Mouse (Mus musculus) hindbrain, embryonic 16.5 days (tissue): Measurements from ENCODE around the gene Aurkb. TPM values are rescaled to one million over a fixed set of nuclear protein-coding genes. Genes with fewer than 3 reads are reported as not detected.

Experiments used
- ATAC-seq: fragments of 200-750 bp; cut with Nextera tagmentation; 2 replicates; pipeline ENCODE4 v1.8.0; 2017; ENCODE audit warnings: moderate TSS enrichment, moderate library complexity
- H3K27ac ChIP-seq: fragments of 300-500 bp; sonication (generic); 2 replicates; pipeline ENCODE4 v1.5.1; 2014; ENCODE audit warnings: low read depth, mild to moderate bottlenecking, control low read depth, low read length, moderate library complexity
- H3K27me3 ChIP-seq: fragments of 300-500 bp; sonication (generic); replicated peaks from 2 replicates; pipeline ENCODE4 v1.6.1; 2014; ENCODE audit warnings: low read length; ENCODE audit not compliant: control insufficient read depth, insufficient read depth
- H3K36me3 ChIP-seq: fragments of 300-500 bp; sonication (generic); 2 replicates; pipeline ENCODE4 v1.6.1; 2014; ENCODE audit warnings: mild to moderate bottlenecking, low read length, moderate library complexity, mixed read lengths; ENCODE audit not compliant: control insufficient read depth, insufficient read depth
- H3K4me1 ChIP-seq: fragments of 300-500 bp; sonication (generic); 2 replicates; pipeline ENCODE4 v1.6.1; 2014; ENCODE audit warnings: low read depth, low read length; ENCODE audit not compliant: control insufficient read depth, insufficient read depth
- H3K4me2 ChIP-seq: fragments of 300-500 bp; sonication (generic); 2 replicates; pipeline ENCODE4 v1.6.1; 2014; ENCODE audit warnings: mild to moderate bottlenecking, low read length, control low read depth, moderate library complexity
- H3K4me3 ChIP-seq: fragments of 300-500 bp; sonication (generic); 2 replicates; pipeline ENCODE4 v1.5.1; 2014; ENCODE audit warnings: mild to moderate bottlenecking, low read length, control low read depth, moderate library complexity
- H3K9ac ChIP-seq: fragments of 300-500 bp; sonication (generic); 2 replicates; pipeline ENCODE4 v1.6.1; 2014; ENCODE audit warnings: low read depth, mild to moderate bottlenecking, control low read depth, low read length, moderate library complexity
- H3K9me3 ChIP-seq: fragments of 300-500 bp; sonication (generic); 2 replicates; pipeline ENCODE4 v1.6.1; 2014; ENCODE audit warnings: mild to moderate bottlenecking, low read length, moderate library complexity; ENCODE audit not compliant: control insufficient read depth
- WGBS: fragments of 180-500 bp; shearing (Covaris S2); extraction: QIAGEN DNeasy Blood & Tissue Kit; methylation state at CpG from one replicate; pipeline ENCODE4 v1.1.7; 2014; 5-methylcytosine and 5-hydroxymethylcytosine counted together
- polyA plus RNA-seq: library from polyadenylated mRNA; unstranded; fragments of >200 nt; fragmentation: Nextera tagmentation; extraction: Ambion mirVana; gene quantifications from 2 replicates; pipeline ENCODE4 v1.2.1, GENCODE M21; 2015

The Aurkb gene
- polyA plus RNA-seq, 1 experiment from 2014 or later = 26.9 TPM

DNA sequence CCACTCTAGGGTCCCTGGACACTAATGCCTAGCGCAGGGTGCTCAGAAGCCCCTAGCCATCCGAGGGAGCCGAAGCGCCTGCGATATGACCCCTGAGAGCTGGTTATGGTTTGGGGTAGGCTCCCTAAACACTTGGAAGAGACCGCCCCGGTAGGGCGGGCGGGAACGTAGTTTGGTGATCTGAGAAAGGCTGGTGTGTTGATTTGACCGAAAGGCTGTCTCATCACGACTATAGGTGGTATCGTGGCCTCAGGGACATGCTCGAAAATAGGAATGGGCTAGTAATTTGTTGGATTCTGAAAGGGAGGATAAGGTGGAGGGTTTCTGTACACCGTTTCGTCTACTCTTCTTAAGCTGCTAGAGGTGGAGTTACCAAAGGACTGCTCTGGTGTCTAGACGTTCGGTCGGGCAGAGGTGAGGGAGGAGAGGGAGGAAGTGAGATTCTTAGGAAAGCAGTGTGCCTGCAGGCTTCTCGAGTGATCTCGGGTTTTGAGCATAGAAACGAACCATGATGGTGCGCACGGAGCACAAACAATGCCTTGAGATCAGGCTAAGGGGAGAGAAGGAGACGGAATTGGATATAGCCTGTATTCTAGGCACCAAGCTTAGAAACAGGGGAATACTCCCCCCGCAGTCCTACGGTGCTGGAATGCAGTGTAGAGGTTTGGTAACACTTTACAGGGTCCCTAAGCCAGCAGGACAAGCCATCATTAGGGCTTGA is 50.2 kb downstream of the Aurkb start:
- peak overlapping the region; percentile 79 for H3K4me2 ChIP-seq
- peaks cover 51% of the 10 kb centered on the region for H3K4me1 ChIP-seq
- H3K36me3 ChIP-seq = peaks cover 3% of the 10 kb centered on the region; the same call in 1 of the 2 replicates
- H3K9ac ChIP-seq = peak overlapping the region; percentile 56
- ATAC-seq = no peak
- peak overlapping the region; percentile 78 for H3K27ac ChIP-seq
- no peaks in the 10 kb centered on the region for H3K27me3 ChIP-seq
- WGBS = 4% methylated on average over 27 of the region's 27 CpGs
- peak overlapping the region; percentile 42 for H3K4me3 ChIP-seq
- H3K9me3 ChIP-seq = no peaks in the 10 kb centered on the region

DNA sequence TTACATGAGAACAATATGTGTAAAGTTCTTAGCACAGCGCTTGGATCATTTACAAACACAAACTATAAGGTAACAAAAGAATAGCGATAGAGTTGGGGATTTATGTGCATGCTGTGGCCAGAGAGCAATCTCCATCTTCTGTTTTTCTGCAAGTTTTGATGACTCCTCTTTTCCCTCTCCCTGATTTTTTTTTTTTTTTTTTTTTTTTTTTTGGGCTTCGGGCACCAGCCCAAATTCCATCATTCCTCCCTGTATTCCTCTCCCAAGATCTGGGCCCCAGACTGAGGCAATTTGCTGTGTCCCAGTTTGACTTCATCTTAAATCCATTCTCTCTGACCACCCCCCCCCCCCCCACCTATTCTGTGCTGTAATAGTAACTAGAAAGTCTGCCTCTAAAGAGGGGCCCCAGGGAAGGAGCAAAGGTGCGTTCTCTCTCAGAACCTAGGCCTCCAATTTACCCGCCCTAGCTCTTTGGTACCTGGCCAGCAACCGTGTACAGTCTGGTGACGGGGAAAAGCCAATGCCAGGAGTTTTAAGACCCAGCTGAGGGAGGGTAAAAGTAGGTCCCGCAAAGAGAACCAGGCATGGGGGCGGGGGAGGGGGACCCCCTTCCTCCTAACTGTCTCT is 51.0 kb downstream of the Aurkb start:
- Histone ChIP-seq H3K27me3 (no peaks in the 10 kb centered on the region), H3K36me3 (peaks cover 8% of the 10 kb centered on the region; the same call in 1 of the 2 replicates), H3K27ac (peak overlapping the region; percentile 78), H3K4me1 (peaks cover 47% of the 10 kb centered on the region), H3K9ac (peak overlapping the region; percentile 54), H3K4me2 (peak overlapping the region; percentile 93), H3K9me3 (no peaks in the 10 kb centered on the region), H3K4me3 (peak overlapping the region; percentile 42)
- WGBS = 15% methylated on average over 9 of the region's 9 CpGs
- no peak for ATAC-seq

DNA sequence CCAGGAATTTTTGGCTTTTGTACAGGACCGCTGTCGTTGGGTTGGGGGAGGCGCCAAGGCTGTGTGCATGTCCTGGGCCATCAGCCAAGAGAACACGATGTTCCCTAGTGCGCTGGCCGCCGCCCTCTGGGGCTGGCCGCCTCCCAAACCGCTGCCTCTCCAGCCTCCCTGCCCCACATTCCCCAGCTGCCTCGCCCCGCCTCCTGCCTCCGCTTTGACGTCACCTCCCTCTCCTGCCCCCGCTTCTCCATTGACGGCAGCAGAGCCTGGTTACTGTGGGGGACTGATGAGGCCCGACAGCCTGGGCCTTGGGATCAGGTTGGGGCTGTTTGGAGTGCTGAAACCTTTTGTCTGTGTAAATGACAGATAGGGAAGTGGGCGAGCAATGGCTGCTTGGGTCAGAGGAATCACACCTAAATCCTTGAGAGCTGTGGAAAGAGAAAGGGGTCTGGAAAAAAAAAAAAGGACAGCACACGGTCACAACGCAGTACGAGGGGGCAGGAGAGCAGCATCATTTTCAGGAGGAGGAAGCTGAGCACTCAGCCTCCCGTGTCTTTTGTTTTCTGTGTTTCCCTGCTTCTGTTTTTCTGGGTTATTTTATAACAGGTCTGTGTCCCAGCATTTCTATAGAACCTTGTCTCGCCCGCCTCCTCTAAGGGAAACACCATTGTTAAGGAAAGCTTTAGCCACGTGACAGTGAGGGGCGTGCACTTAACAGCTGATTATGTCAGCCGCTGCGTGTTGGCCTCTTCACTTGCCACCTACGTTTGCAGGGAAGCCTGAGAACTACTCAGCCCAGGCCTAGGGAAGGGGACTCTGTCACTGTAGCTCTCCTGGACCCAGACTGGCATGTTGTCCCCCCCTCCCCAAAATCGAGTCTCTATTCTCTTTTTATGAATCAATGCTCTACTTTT is 51.8 kb downstream of the Aurkb start:
- H3K36me3 ChIP-seq = peaks cover 11% of the 10 kb centered on the region
- WGBS = 2% methylated on average over 29 of the region's 29 CpGs
- H3K4me3 ChIP-seq = peak overlapping the region; percentile 36
- H3K27ac ChIP-seq = peak overlapping the region; percentile 73
- peak overlapping the region; percentile 93 for H3K4me2 ChIP-seq
- peak overlapping the region; percentile 54 for H3K9ac ChIP-seq
- H3K4me1 ChIP-seq = peaks cover 45% of the 10 kb centered on the region
- no peak for ATAC-seq
- H3K9me3 ChIP-seq = no peaks in the 10 kb centered on the region
- no peaks in the 10 kb centered on the region for H3K27me3 ChIP-seq

DNA sequence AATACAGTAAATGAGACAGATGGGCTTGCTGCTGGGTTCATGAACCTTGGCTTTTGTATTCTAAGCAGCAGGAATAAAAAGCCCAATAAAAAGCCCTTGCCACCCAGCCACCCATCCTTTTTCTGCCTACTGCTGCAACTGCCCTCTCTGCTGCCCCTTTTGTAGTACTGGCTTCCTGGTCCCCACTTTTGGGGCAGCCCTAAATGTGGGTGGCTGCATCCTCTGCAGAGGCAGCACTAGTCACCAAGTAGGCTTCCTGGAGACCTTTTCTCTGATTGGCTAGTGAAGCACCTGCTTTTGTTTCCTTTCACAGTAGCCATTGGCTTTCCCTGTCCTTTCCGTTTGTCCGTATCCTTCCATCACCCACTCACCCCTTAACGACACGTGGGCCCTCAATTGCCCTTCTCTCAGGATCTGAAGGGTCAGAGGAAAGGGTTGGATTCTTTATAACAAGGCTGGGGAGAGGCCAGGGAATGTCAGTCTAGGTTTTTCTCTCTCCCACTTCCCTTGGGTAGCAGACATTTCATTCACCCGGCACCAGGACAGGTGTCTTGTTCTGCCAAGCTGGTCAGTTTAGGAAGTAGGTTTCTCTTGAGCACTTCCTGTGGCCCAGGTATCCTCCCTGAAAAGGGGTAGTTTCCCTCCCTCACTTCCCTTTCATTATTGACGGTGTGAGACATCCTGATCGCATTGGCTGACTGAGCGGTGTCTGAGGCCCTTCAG is 52.8 kb downstream of the Aurkb start:
- WGBS = 22% methylated on average over 8 of the region's 8 CpGs
- no peaks in the 10 kb centered on the region for H3K27me3 ChIP-seq
- H3K4me3 ChIP-seq = peak overlapping the region; percentile 57
- H3K36me3 ChIP-seq = peaks cover 16% of the 10 kb centered on the region
- peak overlapping the region; percentile 81 for H3K27ac ChIP-seq
- no peak for ATAC-seq
- peak overlapping the region; percentile 73 for H3K9ac ChIP-seq
- H3K9me3 ChIP-seq = no peaks in the 10 kb centered on the region
- peaks cover 45% of the 10 kb centered on the region for H3K4me1 ChIP-seq
- peak overlapping the region; percentile 93 for H3K4me2 ChIP-seq

DNA sequence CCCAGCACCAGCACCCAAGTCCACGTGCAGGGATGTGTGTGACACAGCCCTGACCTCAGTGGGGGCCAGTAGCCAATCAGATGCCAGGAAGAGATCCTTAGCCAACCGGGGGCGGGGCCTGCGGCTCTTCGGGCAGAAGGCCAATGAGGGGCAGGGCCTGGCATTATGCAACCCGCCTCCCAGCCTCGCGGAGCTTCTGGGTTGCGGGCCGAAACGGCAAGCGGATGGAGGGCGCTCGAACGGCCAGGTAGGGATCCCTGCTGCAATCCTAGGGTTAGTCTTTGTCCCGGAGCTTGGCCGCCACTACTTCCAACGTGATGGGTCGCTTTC is 53.3 kb downstream of the Aurkb start:
- ATAC-seq = peak; percentile 1; the same call in 1 of the 2 replicates
- Histone ChIP-seq H3K4me2 (peak overlapping the region; percentile 93), H3K27me3 (no peaks in the 10 kb centered on the region), H3K36me3 (peaks cover 21% of the 10 kb centered on the region), H3K4me3 (peak overlapping the region; percentile 57), H3K9me3 (no peaks in the 10 kb centered on the region), H3K27ac (peak overlapping the region; percentile 81), H3K4me1 (peaks cover 45% of the 10 kb centered on the region), H3K9ac (peak overlapping the region; percentile 73)
- WGBS = 0% methylated on average over 18 of the region's 19 CpGs

DNA sequence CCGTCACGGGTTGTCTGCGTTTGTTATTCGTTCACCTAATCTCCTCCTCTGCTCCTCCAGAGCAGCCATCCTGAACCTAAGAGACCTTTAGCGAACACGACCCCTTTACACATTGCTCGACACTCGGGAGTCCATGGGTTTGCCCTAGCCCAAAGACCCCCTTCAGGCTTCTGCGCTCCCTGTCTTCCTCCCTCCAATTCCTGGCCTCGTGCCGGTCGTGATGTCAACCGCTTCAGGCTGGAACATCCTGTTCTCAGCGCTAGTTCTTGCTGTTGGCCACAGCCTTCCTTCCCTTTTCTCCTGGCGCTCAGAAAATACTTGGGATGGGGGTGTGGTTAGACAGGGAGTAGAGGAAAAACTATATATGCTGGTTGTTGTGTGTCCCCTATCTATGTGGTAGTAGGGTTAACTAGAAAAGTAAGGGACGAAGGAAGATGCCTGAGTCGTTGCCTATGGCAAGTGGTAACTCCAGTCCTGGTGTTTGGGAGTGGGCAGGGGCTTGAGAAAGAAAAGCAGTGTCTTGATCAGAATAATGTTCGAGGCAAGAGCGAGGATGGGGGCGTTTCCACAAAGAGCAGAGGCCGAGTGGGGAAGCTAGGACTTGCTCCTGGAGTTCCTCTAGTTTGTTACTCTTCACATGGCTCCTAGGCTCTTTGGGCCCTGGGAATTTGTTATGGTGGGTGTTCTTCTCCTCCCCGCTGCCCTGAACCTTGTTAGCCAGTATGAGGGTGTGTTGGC is 53.9 kb downstream of the Aurkb start:
- Histone ChIP-seq H3K9ac (peak overlapping the region; percentile 73), H3K4me1 (peaks cover 44% of the 10 kb centered on the region), H3K27me3 (no peaks in the 10 kb centered on the region), H3K36me3 (peaks cover 27% of the 10 kb centered on the region), H3K4me2 (peak overlapping the region; percentile 93), H3K27ac (peak overlapping the region; percentile 81), H3K9me3 (no peaks in the 10 kb centered on the region), H3K4me3 (peak overlapping the region; percentile 57)
- ATAC-seq = no peak
- WGBS = under 1% methylated on average over 22 of the region's 22 CpGs

DNA sequence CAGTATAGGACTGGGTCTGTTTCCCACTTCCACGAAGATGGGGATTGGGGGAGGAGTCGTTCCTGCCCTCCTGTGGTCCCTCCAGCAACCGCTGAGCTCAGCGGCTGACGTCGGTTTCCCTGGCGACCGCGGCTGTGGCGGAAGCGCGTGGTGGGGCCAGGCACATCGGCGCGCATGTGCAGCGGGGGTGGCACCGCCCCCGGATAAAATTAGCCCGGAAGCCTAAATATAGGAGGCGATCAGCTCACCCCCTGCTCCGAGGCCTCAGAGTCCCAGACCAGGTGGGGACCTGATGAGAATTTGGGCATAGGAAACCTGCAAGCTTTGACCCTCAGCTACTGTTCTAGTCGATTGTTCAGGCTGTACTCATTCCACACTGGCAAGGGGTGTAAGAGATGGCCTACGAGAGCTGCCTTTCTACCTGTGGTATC is 54.5 kb downstream of the Aurkb start:
- H3K36me3 ChIP-seq = peaks cover 27% of the 10 kb centered on the region
- WGBS = 1% methylated on average over 23 of the region's 23 CpGs
- peaks cover 41% of the 10 kb centered on the region for H3K4me1 ChIP-seq
- peak; percentile 21 for ATAC-seq
- no peaks in the 10 kb centered on the region for H3K9me3 ChIP-seq
- no peaks in the 10 kb centered on the region for H3K27me3 ChIP-seq
- peak overlapping the region; percentile 73 for H3K9ac ChIP-seq
- peak overlapping the region; percentile 81 for H3K27ac ChIP-seq
- H3K4me2 ChIP-seq = peak overlapping the region; percentile 93
- H3K4me3 ChIP-seq = peak overlapping the region; percentile 57

DNA sequence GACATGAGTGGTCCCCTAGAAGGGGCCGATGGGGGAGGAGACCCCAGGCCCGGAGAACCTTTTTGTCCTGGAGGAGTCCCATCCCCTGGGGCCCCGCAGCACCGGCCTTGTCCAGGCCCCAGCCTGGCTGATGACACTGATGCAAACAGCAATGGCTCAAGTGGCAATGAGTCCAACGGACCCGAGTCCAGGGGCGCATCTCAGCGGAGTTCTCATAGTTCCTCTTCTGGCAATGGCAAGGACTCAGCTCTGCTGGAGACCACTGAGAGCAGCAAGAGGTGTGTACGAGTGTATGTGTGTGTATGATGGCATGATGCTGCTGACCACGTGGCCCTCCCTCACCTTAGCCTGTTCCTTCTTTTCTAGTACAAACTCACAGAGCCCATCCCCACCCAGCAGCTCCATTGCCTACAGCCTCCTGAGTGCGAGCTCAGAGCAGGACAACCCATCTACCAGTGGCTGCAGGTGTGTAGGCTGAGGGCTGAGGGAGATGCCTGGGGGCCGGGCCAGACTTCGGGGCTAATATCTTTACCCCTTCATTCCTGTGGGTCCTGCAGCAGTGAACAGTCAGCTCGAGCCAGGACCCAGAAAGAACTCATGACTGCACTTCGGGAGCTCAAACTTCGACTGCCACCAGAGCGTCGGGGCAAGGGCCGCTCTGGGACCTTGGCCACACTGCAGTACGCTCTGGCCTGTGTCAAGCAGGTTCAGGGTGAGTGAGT is 55.4 kb downstream of the Aurkb start:
- WGBS = 91% methylated on average over 20 of the region's 20 CpGs
- H3K9ac ChIP-seq = peak overlapping the region; percentile 73
- no peak for ATAC-seq
- no peaks in the 10 kb centered on the region for H3K9me3 ChIP-seq
- peaks cover 36% of the 10 kb centered on the region for H3K4me1 ChIP-seq
- H3K4me2 ChIP-seq = peak overlapping the region; percentile 93
- no peak overlapping the region for H3K27ac ChIP-seq
- peaks cover 34% of the 10 kb centered on the region for H3K36me3 ChIP-seq
- peak overlapping the region; percentile 57 for H3K4me3 ChIP-seq
- no peaks in the 10 kb centered on the region for H3K27me3 ChIP-seq
